Mouse (Mus musculus) natural killer cell, adult 2 months (primary cell): Measurements from ENCODE around the gene Rtl10.
A peak's percentile ranks its signal among the peaks of the same experiment; 100 is the strongest.

Experiments used
- DNase-seq, 2 experiments: peaks; one replicate each; pipeline ENCODE4 v3.0.0; 2022; ENCODE audit warnings: low spot score in 2 of 2

Rtl10 gene

GRCm38 (mm10) chr16:18498558-18498990 is at the start of gene Rtl10, which contains the start of gene Gnb1l:
Gene Rtl10, plus strand, starts transcription at chr16:18498901.
Gene Gnb1l, plus strand, starts transcription at chr16:18498713.
- peak; percentile 91 to 94 for DNase-seq

GRCm38 (mm10) chr16:18449005-18449404 is 49.7 kb upstream of the Rtl10 start:
- no peak for DNase-seq

GRCm38 (mm10) chr16:18451486-18452181 is 47.1 kb upstream of the Rtl10 start:
- DNase-seq = no peak

- DNase-seq = no peak
These were observed 46.3 kb upstream of the Rtl10 start for GRCm38 (mm10) chr16:18452361-18452862.

- no peak for DNase-seq
These were observed 44.9 kb upstream of the Rtl10 start for GRCm38 (mm10) chr16:18453846-18454245.

- DNase-seq = no peak
These were observed 43.3 kb upstream of the Rtl10 start for GRCm38 (mm10) chr16:18455407-18455806.

- DNase-seq = no peak
These were observed 40.0 kb upstream of the Rtl10 start for GRCm38 (mm10) chr16:18458661-18459060.

- DNase-seq = no peak
These were observed 39.3 kb upstream of the Rtl10 start for GRCm38 (mm10) chr16:18459335-18459954.

GRCm38 (mm10) chr16:18459955-18460370 is 38.7 kb upstream of the Rtl10 start:
- DNase-seq = peak; percentile 27 to 43

- DNase-seq = no peak
These were observed 37.9 kb upstream of the Rtl10 start for GRCm38 (mm10) chr16:18460826-18461225.

- no peak for DNase-seq
These were observed 36.7 kb upstream of the Rtl10 start for GRCm38 (mm10) chr16:18462031-18462430.

- DNase-seq = no peak
These were observed 36.1 kb upstream of the Rtl10 start for GRCm38 (mm10) chr16:18462598-18462997.

GRCm38 (mm10) chr16:18464271-18464670 is 34.4 kb upstream of the Rtl10 start:
- DNase-seq = no peak

GRCm38 (mm10) chr16:18470829-18471228 is 27.9 kb upstream of the Rtl10 start:
- no peak for DNase-seq

- DNase-seq = no peak
These were observed 27.2 kb upstream of the Rtl10 start for GRCm38 (mm10) chr16:18471381-18471955.

GRCm38 (mm10) chr16:18471976-18472375 is 26.7 kb upstream of the Rtl10 start:
- DNase-seq = no peak

GRCm38 (mm10) chr16:18472416-18472815 is 26.3 kb upstream of the Rtl10 start:
- no peak for DNase-seq

- DNase-seq = no peak
These were observed 25.7 kb upstream of the Rtl10 start for GRCm38 (mm10) chr16:18472976-18473375.

- DNase-seq = no peak
These were observed 24.7 kb upstream of the Rtl10 start for GRCm38 (mm10) chr16:18474021-18474420.

GRCm38 (mm10) chr16:18477996-18478395 is 20.7 kb upstream of the Rtl10 start:
- no peak for DNase-seq

GRCm38 (mm10) chr16:18479667-18480066 is 19.0 kb upstream of the Rtl10 start:
- no peak for DNase-seq

GRCm38 (mm10) chr16:18480933-18481485 is 17.7 kb upstream of the Rtl10 start:
- DNase-seq = no peak
